Mouse (Mus musculus) embryonic facial prominence, embryonic 11.5 days (tissue): ENCODE data around the gene Gm4756. TPM values are rescaled to one million over a fixed set of nuclear protein-coding genes. Genes with fewer than 3 reads are reported as not detected.

Source experiments
- ATAC-seq: fragments of 200-750 bp; cut with Nextera tagmentation; replicated peaks from 2 replicates; pipeline ENCODE4 v1.8.0; 2017; ENCODE audit warnings: low read depth; ENCODE audit not compliant: insufficient number of reproducible peaks, low FRiP score, low TSS enrichment
- DNase-seq: peaks from one replicate; pipeline ENCODE4 v3.0.0-alpha.2; 2015; ENCODE audit warnings: low spot score
- H3K27ac ChIP-seq: fragments of 300-500 bp; sonication (generic); replicated peaks from 2 replicates; pipeline ENCODE4 v1.5.1; 2014; ENCODE audit warnings: mild to moderate bottlenecking, low read depth, low read length, control low read depth
- H3K27me3 ChIP-seq: fragments of 300-500 bp; sonication (generic); 2 replicates; pipeline ENCODE4 v1.6.1; 2014; ENCODE audit warnings: mild to moderate bottlenecking, low read length, moderate library complexity, mixed read lengths; ENCODE audit not compliant: control insufficient read depth, insufficient read depth
- H3K36me3 ChIP-seq: fragments of 300-500 bp; sonication (generic); replicated peaks from 2 replicates; pipeline ENCODE4 v1.6.1; 2014; ENCODE audit warnings: low read depth, mild to moderate bottlenecking, low read length, moderate library complexity, mixed read lengths; ENCODE audit not compliant: control insufficient read depth, insufficient read depth
- H3K4me1 ChIP-seq: fragments of 300-500 bp; sonication (generic); 2 replicates; pipeline ENCODE4 v1.6.1; 2014; ENCODE audit warnings: low read length, mixed read lengths; ENCODE audit not compliant: control insufficient read depth, insufficient read depth
- H3K4me2 ChIP-seq: fragments of 300-500 bp; sonication (generic); 2 replicates; pipeline ENCODE4 v1.6.1; 2014; ENCODE audit warnings: low read depth, mild to moderate bottlenecking, control low read depth, low read length, moderate library complexity
- H3K4me3 ChIP-seq: fragments of 300-500 bp; sonication (generic); 2 replicates; pipeline ENCODE4 v1.5.1; 2014; ENCODE audit warnings: low read depth, low read length, control low read depth
- H3K9ac ChIP-seq: fragments of 300-500 bp; sonication (generic); replicated peaks from 2 replicates; pipeline ENCODE4 v1.6.1; 2014; ENCODE audit warnings: mild to moderate bottlenecking, control low read depth, low read length
- H3K9me3 ChIP-seq: fragments of 300-500 bp; sonication (generic); replicated peaks from 2 replicates; pipeline ENCODE4 v1.6.1; 2016; ENCODE audit warnings: mild to moderate bottlenecking, low read length, inconsistent platforms, mixed read lengths; ENCODE audit not compliant: control insufficient read depth
- WGBS: fragments of 180-500 bp; shearing (Covaris S2); extraction: QIAGEN DNeasy Blood & Tissue Kit; methylation state at CpG from one replicate; pipeline ENCODE4 v1.1.7; 2014; 5-methylcytosine and 5-hydroxymethylcytosine counted together
- polyA plus RNA-seq: library from polyadenylated mRNA; unstranded; fragments of >200 nt; fragmentation: Nextera tagmentation; extraction: Ambion mirVana; gene quantifications from 2 replicates; pipeline ENCODE4 v1.2.1, GENCODE M21; 2014

The Gm4756 gene
- polyA plus RNA-seq, 1 experiment from 2014 or later = not detected

DNA sequence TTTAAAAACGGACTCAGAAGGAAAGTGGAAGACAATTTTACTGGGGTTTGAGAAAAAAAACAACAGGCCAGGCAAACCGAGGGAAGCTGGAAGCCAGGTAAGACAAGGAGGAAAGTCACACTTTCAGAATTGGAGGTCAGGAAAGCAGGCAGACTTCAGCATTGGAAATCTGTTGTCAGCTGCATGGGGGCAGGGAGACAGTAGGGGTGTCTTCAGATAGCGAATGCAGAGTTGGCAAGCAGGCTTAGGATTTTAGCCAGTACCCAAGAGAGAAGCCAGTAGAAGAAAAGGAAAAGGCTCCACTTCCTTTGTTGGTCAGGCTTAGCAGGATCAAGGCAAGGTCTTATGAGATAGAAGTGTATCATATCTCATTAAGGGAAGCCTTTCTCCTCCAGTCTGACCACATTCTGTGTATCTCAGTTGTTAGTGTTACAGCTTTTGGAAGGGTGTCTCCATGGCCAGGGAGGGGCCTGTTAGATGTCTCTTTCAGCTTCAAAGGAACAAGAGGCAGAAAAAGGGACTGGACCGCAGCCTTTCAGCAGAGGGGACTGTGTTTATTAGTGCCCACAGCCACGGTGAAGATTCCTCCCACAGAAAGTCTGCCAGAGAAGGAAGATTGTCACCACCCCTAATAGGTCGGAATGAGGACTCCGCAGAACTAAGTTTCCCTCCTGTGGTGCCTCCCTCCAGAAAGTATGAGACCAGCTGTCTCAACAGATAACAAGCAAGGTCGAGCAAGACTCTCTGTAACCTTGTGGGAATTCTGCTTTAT lies 33.2 kb upstream of the Gm4756 start:
- Histone ChIP-seq H3K4me2 (no peak overlapping the region), H3K36me3 (no peaks in the 10 kb centered on the region), H3K9me3 (no peaks in the 10 kb centered on the region), H3K27me3 (no peaks in the 10 kb centered on the region), H3K4me1 (no peaks in the 10 kb centered on the region), H3K27ac (no peak overlapping the region), H3K9ac (no peak overlapping the region), H3K4me3 (no peak overlapping the region)
- DNase-seq (no peak), ATAC-seq (no peak)
- 61% methylated on average over 8 of the region's 8 CpGs for WGBS

GRCm38 (mm10) chr12:72681919-72682318 lies 32.5 kb upstream of the Gm4756 start:
- H3K9ac ChIP-seq = no peak overlapping the region
- no peak overlapping the region for H3K27ac ChIP-seq
- no peak overlapping the region for H3K4me2 ChIP-seq
- no peak overlapping the region for H3K4me3 ChIP-seq
- ATAC-seq = no peak
- DNase-seq = no peak
- H3K36me3 ChIP-seq = no peaks in the 10 kb centered on the region
- 94% methylated on average over 1 of the region's 1 CpGs for WGBS
- no peaks in the 10 kb centered on the region for H3K9me3 ChIP-seq
- H3K4me1 ChIP-seq = no peaks in the 10 kb centered on the region
- no peaks in the 10 kb centered on the region for H3K27me3 ChIP-seq

- Histone ChIP-seq H3K4me1 (no peaks in the 10 kb centered on the region), H3K36me3 (no peaks in the 10 kb centered on the region), H3K9ac (no peak overlapping the region), H3K4me3 (no peak overlapping the region), H3K4me2 (no peak overlapping the region), H3K27ac (no peak overlapping the region), H3K9me3 (no peaks in the 10 kb centered on the region), H3K27me3 (no peaks in the 10 kb centered on the region)
- 72% methylated on average over 3 of the region's 3 CpGs for WGBS
- ATAC-seq (no peak), DNase-seq (no peak)
Observed at GRCm38 (mm10) chr12:72679635-72680034, 30.2 kb upstream of the Gm4756 start.

GRCm38 (mm10) chr12:72674820-72675219 lies 25.4 kb upstream of the Gm4756 start:
- no peak for DNase-seq
- no peak for ATAC-seq
- no peaks in the 10 kb centered on the region for H3K9me3 ChIP-seq
- H3K9ac ChIP-seq = no peak overlapping the region
- H3K4me3 ChIP-seq = no peak overlapping the region
- no peaks in the 10 kb centered on the region for H3K4me1 ChIP-seq
- no peaks in the 10 kb centered on the region for H3K27me3 ChIP-seq
- no peak overlapping the region for H3K4me2 ChIP-seq
- H3K36me3 ChIP-seq = no peaks in the 10 kb centered on the region
- H3K27ac ChIP-seq = no peak overlapping the region
- 77% methylated on average over 2 of the region's 2 CpGs for WGBS

- Histone ChIP-seq H3K4me3 (no peak overlapping the region), H3K9ac (no peak overlapping the region), H3K27me3 (no peaks in the 10 kb centered on the region), H3K27ac (no peak overlapping the region), H3K4me2 (no peak overlapping the region), H3K9me3 (no peaks in the 10 kb centered on the region), H3K4me1 (no peaks in the 10 kb centered on the region), H3K36me3 (no peaks in the 10 kb centered on the region)
- no peak for ATAC-seq
- DNase-seq = no peak
- WGBS = 82% methylated on average over 7 of the region's 7 CpGs
Observed at GRCm38 (mm10) chr12:72674079-72674797, 24.8 kb upstream of the Gm4756 start.

GRCm38 (mm10) chr12:72671516-72672135 lies 22.2 kb upstream of the Gm4756 start:
- Histone ChIP-seq H3K9me3 (no peaks in the 10 kb centered on the region), H3K9ac (no peak overlapping the region), H3K27ac (no peak overlapping the region), H3K4me2 (no peak overlapping the region), H3K27me3 (no peaks in the 10 kb centered on the region), H3K4me3 (no peak overlapping the region), H3K36me3 (no peaks in the 10 kb centered on the region), H3K4me1 (no peaks in the 10 kb centered on the region)
- ATAC-seq (no peak), DNase-seq (no peak)
- 89% methylated on average over 6 of the region's 6 CpGs for WGBS

DNA sequence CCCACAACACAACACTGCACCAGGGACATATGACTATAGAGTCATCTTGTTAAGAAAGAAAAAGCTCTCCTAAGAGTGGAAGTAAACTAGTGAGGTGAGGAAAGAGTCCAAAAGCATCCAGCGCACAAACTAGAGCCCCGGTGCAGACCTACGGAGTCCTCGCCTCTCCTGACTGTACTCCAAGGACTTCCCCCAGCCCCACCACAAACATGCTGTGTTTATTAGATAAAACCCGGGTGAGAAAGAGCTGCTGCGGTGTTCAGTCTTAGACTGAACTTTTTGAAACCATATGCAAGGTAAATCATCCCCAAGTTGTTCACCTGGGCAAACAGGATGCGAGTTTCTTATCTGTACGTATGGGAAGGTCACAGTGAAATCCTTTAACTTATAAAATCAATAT lies 21.5 kb upstream of the Gm4756 start:
- Histone ChIP-seq H3K36me3 (no peaks in the 10 kb centered on the region), H3K4me1 (no peaks in the 10 kb centered on the region), H3K9ac (no peak overlapping the region), H3K4me3 (no peak overlapping the region), H3K9me3 (no peaks in the 10 kb centered on the region), H3K27ac (no peak overlapping the region), H3K27me3 (no peaks in the 10 kb centered on the region), H3K4me2 (no peak overlapping the region)
- DNase-seq (no peak), ATAC-seq (no peak)
- WGBS = 94% methylated on average over 8 of the region's 8 CpGs
